Mouse (Mus musculus) right cerebral cortex, adult 2 months (tissue): ENCODE results near the gene Rcc1.

Experiments
- DNase-seq, 2 experiments: peaks; one replicate each; pipeline ENCODE4 v3.0.0; 2021 to 2022; ENCODE audit warnings: low spot score in 2 of 2

The Rcc1 gene

GRCm38 (mm10) chr4:132353481-132353885 lies at the start of gene Rcc1:
Rcc1 (minus strand) TSS chr4:132353605.
- peak; percentile 89 to 93 for DNase-seq

- no peak for DNase-seq
These were observed 47.6 kb upstream of the Rcc1 start for GRCm38 (mm10) chr4:132401016-132401415.

GRCm38 (mm10) chr4:132398863-132399262 lies 45.5 kb upstream of the Rcc1 start:
- no peak for DNase-seq

- DNase-seq = peak; percentile 7 to 28
These were observed 44.8 kb upstream of the Rcc1 start for GRCm38 (mm10) chr4:132398045-132398774.

- DNase-seq = no peak
These were observed 43.7 kb upstream of the Rcc1 start for GRCm38 (mm10) chr4:132397120-132397519.

- DNase-seq = no peak
These were observed 42.8 kb upstream of the Rcc1 start for GRCm38 (mm10) chr4:132396251-132396650.

GRCm38 (mm10) chr4:132391063-132391740 lies 37.8 kb upstream of the Rcc1 start:
- DNase-seq = no peak

- DNase-seq = no peak
These were observed 35.9 kb upstream of the Rcc1 start for GRCm38 (mm10) chr4:132389302-132389701.

GRCm38 (mm10) chr4:132387617-132388016 lies 34.2 kb upstream of the Rcc1 start:
- DNase-seq = no peak

GRCm38 (mm10) chr4:132386846-132387245 lies 33.4 kb upstream of the Rcc1 start:
- DNase-seq = no peak

GRCm38 (mm10) chr4:132385771-132386410 lies 32.5 kb upstream of the Rcc1 start:
- no peak for DNase-seq

- DNase-seq = no peak
These were observed 30.1 kb upstream of the Rcc1 start for GRCm38 (mm10) chr4:132383455-132383854.

GRCm38 (mm10) chr4:132382296-132382695 lies 28.9 kb upstream of the Rcc1 start:
- no peak for DNase-seq

- DNase-seq = no peak
These were observed 27.7 kb upstream of the Rcc1 start for GRCm38 (mm10) chr4:132380965-132381616.

GRCm38 (mm10) chr4:132373820-132374219 lies 20.4 kb upstream of the Rcc1 start:
- DNase-seq = no peak

- DNase-seq = no peak
These were observed 16.7 kb upstream of the Rcc1 start for GRCm38 (mm10) chr4:132369953-132370750.

- DNase-seq = no peak
These were observed 14.2 kb upstream of the Rcc1 start for GRCm38 (mm10) chr4:132367480-132368201.

- DNase-seq = no peak
These were observed 12.2 kb upstream of the Rcc1 start for GRCm38 (mm10) chr4:132365450-132366060.

- DNase-seq = no peak
These were observed 10.1 kb upstream of the Rcc1 start for GRCm38 (mm10) chr4:132363487-132363886.

- DNase-seq = no peak
These were observed 6.1 kb upstream of the Rcc1 start for GRCm38 (mm10) chr4:132359510-132359909.
